10 mouse cellular contexts compared by ENCODE assay signal in genomic region chr11:68286142-68286808, GRCm38 (mm10).
DNase-seq lines count a peak whose midpoint lies in the region; ATAC-seq lines count a peak whose summit lies in the region.
"Had no signal": no experiment of that assay in that cellular context is flagged by ENCODE, and none has a peak within 500 bp of the region (broad histone marks: within the 10 kb centered on the region; RNA-seq: fewer than 3 reads in every experiment).

No protein-coding gene starts in this region.

- DNase-seq in hindbrain, embryonic 14.5 days (ENCODE audit: low spot score), result no peak
- peak; percentile 23 for DNase-seq in NIH3T3 (ENCODE audit: low read depth)
- DNase-seq in heart, adult 9 months (ENCODE audit: low spot score in 2 of 2), result peak; percentile 68 to 69
- DNase-seq in cerebellum, adult 11-12 months, result no peak
- DNase-seq in frontal cortex, adult 2 months (ENCODE audit: extremely low spot score in 1 of 2, low spot score in 1 of 2), result no peak
- DNase-seq in right cerebral cortex, postnatal 4 days, result no peak
- DNase-seq: cerebellum, postnatal 10 days had no signal

- no peaks in the 10 kb centered on the region for H3K36me3 ChIP-seq in hindbrain, embryonic 13.5 days
- H3K36me3 ChIP-seq in hindbrain, embryonic 14.5 days (replicated peaks; ENCODE audit: control insufficient read depth, insufficient read depth), result no peaks in the 10 kb centered on the region
- H3K36me3 ChIP-seq in lung, embryonic 15.5 days, result no peaks in the 10 kb centered on the region
- H3K36me3 ChIP-seq: G1E had no signal

- no peak overlapping the region for H3K4me3 ChIP-seq in hindbrain, embryonic 13.5 days
- H3K4me3 ChIP-seq in hindbrain, embryonic 14.5 days (replicated peaks; ENCODE audit: low read length), result no peak overlapping the region
- H3K4me3 ChIP-seq in lung, embryonic 15.5 days, result no peak overlapping the region

- H3K9ac ChIP-seq in hindbrain, embryonic 13.5 days, result no peak overlapping the region
- H3K9ac ChIP-seq in hindbrain, embryonic 14.5 days, result no peak overlapping the region
- H3K9ac ChIP-seq in lung, embryonic 15.5 days, result no peak overlapping the region

- ATAC-seq in hindbrain, embryonic 13.5 days (ENCODE audit: low FRiP score), result no peak
- no peak for ATAC-seq in hindbrain, embryonic 14.5 days (ENCODE audit: low FRiP score)
- peak; percentile 75 for ATAC-seq in lung, embryonic 15.5 days (ENCODE audit: borderline replicate concordance, extremely low read depth, low FRiP score, low TSS enrichment)

- H3K9me3 ChIP-seq in hindbrain, embryonic 13.5 days, result no peaks in the 10 kb centered on the region
- H3K9me3 ChIP-seq in hindbrain, embryonic 14.5 days (ENCODE audit: control insufficient read depth, low read length), result no peaks in the 10 kb centered on the region
- H3K9me3 ChIP-seq in lung, embryonic 15.5 days, result no peaks in the 10 kb centered on the region
- H3K9me3 ChIP-seq: G1E had no signal

- H3K4me1 ChIP-seq in hindbrain, embryonic 13.5 days (replicated peaks), result peaks cover 37% of the 10 kb centered on the region
- peaks cover 4% of the 10 kb centered on the region; the same call in 1 of the 2 replicates for H3K4me1 ChIP-seq in hindbrain, embryonic 14.5 days (replicated peaks; ENCODE audit: control insufficient read depth, insufficient read depth, low read length)
- peaks cover 38% of the 10 kb centered on the region for H3K4me1 ChIP-seq in lung, embryonic 15.5 days

- H3K27ac ChIP-seq in hindbrain, embryonic 13.5 days, result peak overlapping the region; percentile 40; the same call in 1 of the 2 replicates
- H3K27ac ChIP-seq in hindbrain, embryonic 14.5 days, result no peak overlapping the region
- H3K27ac ChIP-seq in lung, embryonic 15.5 days, result peak overlapping the region; percentile 82

- no peak overlapping the region for H3K4me2 ChIP-seq in hindbrain, embryonic 13.5 days
- H3K4me2 ChIP-seq in hindbrain, embryonic 14.5 days (replicated peaks), result no peak overlapping the region
- peak overlapping the region; percentile 13; the same call in 1 of the 2 replicates for H3K4me2 ChIP-seq in lung, embryonic 15.5 days

- 45% methylated on average over 10 of the region's 10 CpGs for WGBS in hindbrain, embryonic 13.5 days
- WGBS in hindbrain, embryonic 14.5 days, result 52% methylated on average over 10 of the region's 10 CpGs
- 31% methylated on average over 10 of the region's 10 CpGs for WGBS in lung, embryonic 15.5 days

- peaks cover 20% of the 10 kb centered on the region for H3K27me3 ChIP-seq in hindbrain, embryonic 13.5 days
- 0 out of 2 replicates have a peak, but pooled peaks cover 3% of the 10 kb centered on the region for H3K27me3 ChIP-seq in hindbrain, embryonic 14.5 days (ENCODE audit: control insufficient read depth, insufficient read depth, low read length)
- H3K27me3 ChIP-seq in lung, embryonic 15.5 days, result no peaks in the 10 kb centered on the region

Comparison
In these comparisons a context has a peak if more than half of its experiments do, and no peak if none do; other contexts are left out.
1. DNase-seq: peak in NIH3T3 (single experiment) and heart, adult 9 months (2 of 2); none in hindbrain, embryonic 14.5 days (single experiment), cerebellum, adult 11-12 months (single experiment), frontal cortex, adult 2 months (0 of 2) and right cerebral cortex, postnatal 4 days (single experiment).